Mouse (Mus musculus): ENCODE data around the gene Hspa12b.

DNA sequence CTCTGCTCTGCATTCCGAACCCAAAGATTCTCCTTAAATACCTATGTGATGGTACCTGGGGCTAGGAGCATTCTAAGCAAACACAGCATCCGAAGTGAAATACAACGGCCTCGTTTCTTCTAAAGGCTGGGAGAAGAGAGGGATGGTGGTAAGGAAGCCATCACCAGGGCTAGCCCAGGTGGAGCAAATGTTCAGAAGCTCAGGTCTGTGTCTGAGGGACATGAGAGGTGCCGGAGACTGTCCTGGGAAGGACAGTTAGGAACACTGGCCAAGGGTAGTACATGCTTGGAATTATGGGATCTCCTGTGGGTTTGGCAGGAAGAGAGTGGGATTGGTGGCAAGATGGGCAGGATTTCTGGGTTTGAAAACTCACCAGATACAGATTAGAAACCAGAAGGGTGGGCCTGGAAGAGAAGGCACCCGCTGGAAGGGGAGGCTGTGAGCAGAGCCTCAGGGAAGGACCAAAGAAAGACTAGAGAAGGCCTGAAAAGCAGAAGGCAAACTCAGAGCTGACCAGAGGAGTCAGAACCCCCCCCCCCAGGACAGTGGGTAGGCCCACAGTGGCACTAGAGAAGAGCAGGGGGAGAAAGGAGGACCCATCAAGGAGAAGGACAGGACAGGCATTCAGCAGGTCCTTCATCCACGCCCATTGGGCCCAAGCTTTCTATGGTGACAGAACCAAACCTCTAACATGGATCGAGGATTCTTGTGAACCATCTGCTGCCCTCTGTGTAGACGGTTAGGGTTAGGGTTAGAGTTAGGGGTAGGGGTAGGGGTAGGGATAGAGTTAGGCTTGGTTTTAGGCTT lies 1.7 kb upstream of the Hspa12b start:
- TF ChIP-seq GATA1 (IDR thresholded peaks at IDR 0.05; ENCODE audit: borderline replicate concordance, low read length) (no peak), FLI1 (IDR thresholded peaks at IDR 0.05; ENCODE audit: low read length) (no peak)

Measured in megakaryocyte, embryonic 14.5 days (primary cell).